Mouse (Mus musculus) cortical plate, adult 2 months (tissue): ENCODE results near the gene Fam228b.

Source experiments
- CTCF ChIP-seq: fragments of 200-500 bp; IDR thresholded peaks from 2 replicates; pipeline ENCODE4 v1.5.1; 2011; ENCODE audit warnings: mild to moderate bottlenecking, control low read depth, low read length; ENCODE audit not compliant: insufficient read depth; ENCODE audit errors: extremely low read depth
- POLR2A ChIP-seq: fragments of 200-500 bp; IDR thresholded peaks from 2 replicates; pipeline ENCODE4 v1.6.1; 2011; ENCODE audit warnings: mild to moderate bottlenecking, low read length, control low read depth; ENCODE audit not compliant: insufficient read depth; ENCODE audit errors: extremely low read depth

DNA sequence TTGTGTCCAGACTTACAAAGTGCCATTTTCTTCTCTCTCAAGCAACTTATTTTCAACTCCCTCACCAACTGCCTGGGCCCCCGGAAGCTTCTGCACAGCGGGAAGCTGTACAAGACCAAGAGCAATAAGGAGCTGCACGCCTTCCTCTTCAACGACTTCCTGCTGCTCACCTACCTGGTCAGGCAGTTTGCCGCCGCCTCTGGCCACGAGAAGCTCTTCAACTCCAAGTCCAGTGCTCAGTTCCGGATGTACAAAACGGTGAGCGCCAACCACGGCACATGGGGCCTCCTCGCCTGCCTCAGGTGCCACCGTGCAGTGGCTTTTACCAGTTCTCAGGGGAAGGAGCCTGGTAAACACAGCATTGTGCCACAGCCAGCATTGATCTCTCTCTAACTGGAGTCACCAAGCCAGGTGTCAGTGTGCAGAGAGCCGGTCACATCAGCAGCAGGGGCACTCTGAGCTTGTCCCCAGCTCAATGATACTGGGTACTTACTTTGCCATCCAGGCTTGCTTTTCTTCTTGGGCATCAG lies 61.5 kb downstream of the Fam228b start:
- no peak for TF ChIP-seq CTCF
- no peak for TF ChIP-seq POLR2A
